Mouse (Mus musculus) midbrain, postnatal 0 days (tissue): ENCODE measurements around the gene Mcts2. TPM values are rescaled to one million over a fixed set of nuclear protein-coding genes. Genes with fewer than 3 reads are reported as not detected.

Source experiments
- ATAC-seq: fragments of 200-750 bp; cut with Nextera tagmentation; 2 replicates; pipeline ENCODE4 v1.8.0; 2017; ENCODE audit warnings: moderate number of reproducible peaks, mild to moderate bottlenecking, moderate TSS enrichment, moderate library complexity; ENCODE audit not compliant: low FRiP score
- DNase-seq: peaks from one replicate; pipeline ENCODE4 v3.0.0-alpha.2; 2015; ENCODE audit warnings: low spot score
- H3K27ac ChIP-seq: fragments of 300-500 bp; sonication (generic); 2 replicates; pipeline ENCODE4 v1.5.1; 2014; ENCODE audit warnings: low read depth, mild to moderate bottlenecking, low read length, mixed read lengths
- H3K27me3 ChIP-seq: fragments of 300-500 bp; sonication (generic); 2 replicates; pipeline ENCODE4 v1.6.1; 2014; ENCODE audit warnings: low read length, control low read depth, mixed read lengths; ENCODE audit not compliant: insufficient read depth
- H3K36me3 ChIP-seq: fragments of 300-500 bp; sonication (generic); 2 replicates; pipeline ENCODE4 v1.6.1; 2014; ENCODE audit warnings: low read length, control low read depth, mixed read lengths; ENCODE audit not compliant: insufficient read depth
- H3K4me1 ChIP-seq: fragments of 300-500 bp; sonication (generic); 2 replicates; pipeline ENCODE4 v1.6.1; 2014; ENCODE audit warnings: mild to moderate bottlenecking, control low read depth, antibody characterized with exemption, low read length, mixed read lengths; ENCODE audit not compliant: insufficient read depth
- H3K4me2 ChIP-seq: fragments of 300-500 bp; sonication (generic); 2 replicates; pipeline ENCODE4 v1.6.1; 2014; ENCODE audit warnings: low read depth, mild to moderate bottlenecking, low read length, mixed read lengths; ENCODE audit not compliant: poor library complexity, severe bottlenecking
- H3K4me3 ChIP-seq: fragments of 300-500 bp; sonication (generic); 2 replicates; pipeline ENCODE4 v1.5.1; 2014; ENCODE audit warnings: low read depth, mild to moderate bottlenecking, low read length, moderate library complexity
- H3K9ac ChIP-seq: fragments of 300-500 bp; sonication (generic); replicated peaks from 2 replicates; pipeline ENCODE4 v1.6.1; 2014; ENCODE audit warnings: mild to moderate bottlenecking, low read length, moderate library complexity, mixed read lengths; ENCODE audit not compliant: poor library complexity, severe bottlenecking
- H3K9me3 ChIP-seq: fragments of 300-500 bp; sonication (generic); 2 replicates; pipeline ENCODE4 v1.6.1; 2016; ENCODE audit warnings: low read length, control low read depth
- CTCF ChIP-seq: IDR thresholded peaks from 2 replicates; pipeline ENCODE4 v1.5.1; 2016; ENCODE audit warnings: antibody characterized with exemption, mild to moderate bottlenecking
- WGBS: fragments of 180-500 bp; shearing (Covaris S2); extraction: QIAGEN DNeasy Blood & Tissue Kit; methylation state at CpG from one replicate; pipeline ENCODE4 v1.1.7; 2014; 5-methylcytosine and 5-hydroxymethylcytosine counted together
- polyA plus RNA-seq: library from polyadenylated mRNA; unstranded; fragments of >200 nt; fragmentation: Nextera tagmentation; extraction: Ambion mirVana; gene quantifications from 2 replicates; pipeline ENCODE4 v1.2.1, GENCODE M21; 2015
- total RNA-seq: library from RNA; depleted of rRNA; stranded (reverse); fragments of >200 nt; gene quantifications from 2 replicates; pipeline ENCODE4 v1.2.3, GENCODE M21; 2014

Gene Mcts2
- total and polyA plus RNA-seq, 2 experiments from 2014 or later = 14.5 to 28.1 TPM

- H3K27ac ChIP-seq = no peak overlapping the region
Measured at GRCm38 (mm10) chr2:152727795-152728510, 41.1 kb downstream of the Mcts2 start.

DNA sequence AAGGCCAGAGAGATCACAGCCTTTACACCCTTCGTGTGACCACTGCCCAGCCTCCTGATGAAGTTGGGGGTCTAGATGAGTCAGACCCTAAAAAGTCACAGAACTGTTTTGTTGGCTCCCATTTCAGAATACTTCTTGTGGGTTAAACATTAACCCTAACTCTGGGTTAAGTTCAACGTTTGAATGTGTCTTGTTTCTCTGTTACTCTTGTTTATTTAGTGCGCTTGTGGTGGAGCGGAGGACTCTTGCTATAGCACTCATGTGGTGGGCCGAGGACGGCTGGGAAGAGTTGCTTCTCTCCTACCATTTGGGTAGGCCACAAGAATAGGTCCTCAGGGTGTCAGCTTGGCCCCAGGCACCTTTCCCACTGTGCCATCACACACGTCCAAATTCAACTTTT is 41.8 kb downstream of the Mcts2 start:
- Histone ChIP-seq H3K36me3 (no peaks in the 10 kb centered on the region), H3K9me3 (no peaks in the 10 kb centered on the region), H3K4me1 (peaks cover 5% of the 10 kb centered on the region; the same call in 1 of the 2 replicates), H3K4me2 (no peak overlapping the region), H3K9ac (no peak overlapping the region), H3K27me3 (no peaks in the 10 kb centered on the region), H3K27ac (no peak overlapping the region), H3K4me3 (no peak overlapping the region)
- 88% methylated on average over 7 of the region's 7 CpGs for WGBS
- ATAC-seq = no peak
- TF ChIP-seq CTCF = no peak
- no peak for DNase-seq

More at GRCm38 (mm10) chr2:152727795-152728510, 41.1 kb downstream of the Mcts2 start:
- no peak for DNase-seq
- Histone ChIP-seq H3K27me3 (no peaks in the 10 kb centered on the region), H3K4me3 (no peak overlapping the region), H3K9me3 (no peaks in the 10 kb centered on the region), H3K4me2 (no peak overlapping the region), H3K4me1 (peaks cover 5% of the 10 kb centered on the region; the same call in 1 of the 2 replicates), H3K36me3 (no peaks in the 10 kb centered on the region), H3K9ac (no peak overlapping the region)
- WGBS = 82% methylated on average over 14 of the region's 14 CpGs
- TF ChIP-seq CTCF = no peak
- ATAC-seq = no peak

DNA sequence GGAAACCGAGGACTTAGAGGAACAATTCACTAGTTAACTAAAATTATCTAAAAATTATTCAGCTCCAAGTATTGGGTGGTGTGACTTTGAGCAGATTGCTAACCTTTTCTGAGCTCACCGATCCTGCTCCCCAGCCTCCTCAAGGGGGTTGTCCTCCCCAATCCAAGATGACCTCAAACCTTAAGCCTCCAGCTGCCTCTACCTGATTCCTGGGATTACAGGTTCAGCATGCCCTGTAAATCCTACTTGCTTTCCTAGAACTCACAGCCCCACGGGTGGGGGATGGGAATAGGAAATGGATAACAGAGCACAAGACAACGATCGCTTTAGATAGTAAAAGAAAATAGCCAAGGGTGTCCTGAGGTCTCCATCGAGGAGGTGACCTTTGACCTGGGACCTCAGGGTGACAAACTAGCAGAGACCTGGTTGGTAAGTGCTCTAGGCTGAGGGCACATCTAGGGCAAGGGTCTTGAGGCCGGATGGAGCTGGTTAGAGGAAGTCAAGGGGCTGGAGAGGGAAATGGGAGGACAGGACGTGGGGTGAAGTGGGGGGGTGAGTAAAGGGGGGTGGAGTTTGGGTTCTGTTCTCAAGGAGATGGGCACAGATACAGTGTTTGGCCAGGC is 42.3 kb downstream of the Mcts2 start:
- ATAC-seq (peak; percentile 24), DNase-seq (no peak)
- Histone ChIP-seq H3K9ac (no peak overlapping the region), H3K36me3 (no peaks in the 10 kb centered on the region), H3K9me3 (no peaks in the 10 kb centered on the region), H3K27me3 (no peaks in the 10 kb centered on the region), H3K4me3 (no peak overlapping the region), H3K4me2 (no peak overlapping the region), H3K27ac (peak overlapping the region; percentile 26; the same call in 1 of the 2 replicates), H3K4me1 (0 out of 2 replicates have a peak, but pooled peaks cover under 1% of the 10 kb centered on the region)
- 71% methylated on average over 8 of the region's 8 CpGs for WGBS
- TF ChIP-seq CTCF = no peak

- Histone ChIP-seq H3K36me3 (no peaks in the 10 kb centered on the region), H3K9ac (no peak overlapping the region), H3K4me3 (no peak overlapping the region), H3K4me1 (no peaks in the 10 kb centered on the region), H3K4me2 (no peak overlapping the region), H3K27me3 (no peaks in the 10 kb centered on the region), H3K27ac (peak overlapping the region; percentile 26; the same call in 1 of the 2 replicates), H3K9me3 (no peaks in the 10 kb centered on the region)
- WGBS = 54% methylated on average over 7 of the region's 7 CpGs
- no peak for TF ChIP-seq CTCF
- ATAC-seq = peak; percentile 41; the same call in 1 of the 2 replicates
- DNase-seq = peak; percentile 48
Measured at GRCm38 (mm10) chr2:152729636-152730020, 42.8 kb downstream of the Mcts2 start.

GRCm38 (mm10) chr2:152733201-152733600 is 46.4 kb downstream of the Mcts2 start:
- TF ChIP-seq CTCF = no peak
- Histone ChIP-seq H3K4me2 (no peak overlapping the region), H3K9me3 (no peaks in the 10 kb centered on the region), H3K4me1 (peaks cover 3% of the 10 kb centered on the region; the same call in 1 of the 2 replicates), H3K27ac (no peak overlapping the region), H3K9ac (no peak overlapping the region), H3K27me3 (no peaks in the 10 kb centered on the region), H3K36me3 (no peaks in the 10 kb centered on the region), H3K4me3 (no peak overlapping the region)
- no peak for ATAC-seq
- WGBS = 91% methylated on average over 2 of the region's 2 CpGs
- no peak for DNase-seq

GRCm38 (mm10) chr2:152734501-152734900 is 47.7 kb downstream of the Mcts2 start:
- ATAC-seq (peak; percentile 18; the same call in 1 of the 2 replicates), DNase-seq (no peak)
- Histone ChIP-seq H3K27ac (no peak overlapping the region; the same call in 1 of the 2 replicates), H3K4me3 (peak overlapping the region; percentile 45), H3K4me1 (peaks cover 3% of the 10 kb centered on the region; the same call in 1 of the 2 replicates), H3K27me3 (no peaks in the 10 kb centered on the region), H3K4me2 (peak overlapping the region; percentile 85), H3K9ac (no peak overlapping the region; the same call in 1 of the 2 replicates), H3K9me3 (no peaks in the 10 kb centered on the region), H3K36me3 (no peaks in the 10 kb centered on the region)
- WGBS = 9% methylated on average over 10 of the region's 10 CpGs
- no peak for TF ChIP-seq CTCF
